Mouse (Mus musculus): ENCODE results near the gene Cacna1f. TPM values are rescaled to one million over a fixed set of nuclear protein-coding genes. Genes with fewer than 3 reads are reported as not detected.

The Cacna1f gene
- not detected for total RNA-seq (2021)

DNA sequence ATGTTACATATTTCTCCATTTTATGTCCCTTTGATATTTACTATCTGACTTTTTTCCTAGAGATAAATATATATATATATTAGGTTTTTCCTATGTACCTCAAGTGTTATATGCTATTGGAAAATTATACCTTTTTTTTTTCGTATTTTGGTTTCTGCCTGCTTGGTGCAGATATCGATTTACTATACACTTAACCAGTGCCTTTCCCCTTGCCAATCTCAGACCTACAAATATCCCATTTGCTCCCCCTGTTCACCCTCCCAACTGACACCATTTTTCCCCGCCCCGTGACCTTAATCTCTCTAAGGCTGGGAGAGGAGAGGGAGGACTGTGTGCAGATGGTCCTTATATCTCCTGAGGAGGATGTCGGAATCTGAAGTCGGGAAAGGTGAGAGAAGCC, at the start of gene Cacna1f:
TSS of gene Cacna1f (plus strand) at position 301 of the 400 bp plus-strand sequence.
- intact Hi-C loops (cut with DNase I) = loop anchor here (5.0 kb wide), 1 partner anchor 91 kb away; the partner anchor contains the start of gene Gpkow
- no peak for DNase-seq

DNA sequence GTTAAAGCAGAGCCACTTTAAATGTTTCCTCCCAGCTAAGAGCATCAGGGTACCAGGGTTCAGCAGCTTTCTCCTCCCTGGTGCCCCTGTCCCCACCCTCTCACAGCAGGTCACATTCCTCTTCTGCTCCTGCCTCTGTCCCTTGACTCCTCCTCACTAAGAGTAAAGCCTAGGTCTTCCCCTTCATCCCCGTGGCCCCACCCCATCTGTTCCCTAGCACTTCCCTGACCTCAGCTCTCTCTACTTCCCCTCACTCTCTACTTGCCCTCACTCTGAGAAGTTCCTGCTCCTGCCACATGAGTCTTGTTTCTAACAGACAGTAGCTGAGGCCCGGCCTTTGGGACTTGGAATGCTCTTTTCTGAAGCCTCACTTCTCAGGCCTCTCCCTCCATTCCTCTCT, 43.8 kb upstream of the Cacna1f start:
- intact Hi-C loops (cut with DNase I) = no loop called here
- DNase-seq = no peak

DNA sequence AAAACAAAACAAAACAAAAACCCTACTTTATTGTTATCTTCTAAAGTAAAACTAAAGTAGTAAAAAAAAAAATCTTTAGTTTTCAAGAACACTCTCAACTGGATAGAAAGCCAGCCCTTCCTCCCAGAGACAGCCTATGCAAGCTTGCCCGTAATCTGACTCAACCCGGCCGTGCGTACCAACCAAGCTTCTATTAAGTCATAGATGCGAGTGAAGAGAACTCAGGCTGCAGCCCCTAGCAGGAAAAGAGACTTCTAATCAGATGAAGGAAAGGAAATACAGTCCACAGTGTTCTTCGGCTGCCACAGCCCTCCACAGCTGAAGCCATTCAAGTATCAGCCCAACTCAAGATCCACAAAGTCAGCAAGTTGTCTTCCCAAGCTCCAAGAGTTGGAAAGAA, 40.5 kb upstream of the Cacna1f start:
- intact Hi-C loops (cut with DNase I) = no loop called here
- no peak for DNase-seq

DNA sequence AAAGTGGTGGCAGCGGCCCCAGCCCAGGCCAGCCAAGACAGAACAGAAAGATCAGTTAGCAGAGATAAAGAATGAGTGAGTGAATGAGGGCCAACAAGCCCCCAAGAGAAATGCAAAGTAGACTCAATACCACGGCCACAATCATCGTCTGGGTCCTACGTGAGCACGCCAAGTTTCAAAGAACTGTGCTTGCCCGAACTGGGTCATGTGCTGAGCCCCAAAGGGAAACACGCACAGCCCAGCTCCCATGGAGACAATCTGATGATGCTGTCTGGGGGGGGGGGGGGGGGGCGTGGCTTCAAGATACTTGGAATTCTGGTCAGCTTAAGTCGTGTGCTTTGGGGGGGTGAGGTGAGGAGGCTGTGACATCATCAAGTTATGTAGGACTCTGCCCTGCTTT, 39.4 kb upstream of the Cacna1f start:
- intact Hi-C loops (cut with DNase I) = no loop called here
- no peak for DNase-seq

DNA sequence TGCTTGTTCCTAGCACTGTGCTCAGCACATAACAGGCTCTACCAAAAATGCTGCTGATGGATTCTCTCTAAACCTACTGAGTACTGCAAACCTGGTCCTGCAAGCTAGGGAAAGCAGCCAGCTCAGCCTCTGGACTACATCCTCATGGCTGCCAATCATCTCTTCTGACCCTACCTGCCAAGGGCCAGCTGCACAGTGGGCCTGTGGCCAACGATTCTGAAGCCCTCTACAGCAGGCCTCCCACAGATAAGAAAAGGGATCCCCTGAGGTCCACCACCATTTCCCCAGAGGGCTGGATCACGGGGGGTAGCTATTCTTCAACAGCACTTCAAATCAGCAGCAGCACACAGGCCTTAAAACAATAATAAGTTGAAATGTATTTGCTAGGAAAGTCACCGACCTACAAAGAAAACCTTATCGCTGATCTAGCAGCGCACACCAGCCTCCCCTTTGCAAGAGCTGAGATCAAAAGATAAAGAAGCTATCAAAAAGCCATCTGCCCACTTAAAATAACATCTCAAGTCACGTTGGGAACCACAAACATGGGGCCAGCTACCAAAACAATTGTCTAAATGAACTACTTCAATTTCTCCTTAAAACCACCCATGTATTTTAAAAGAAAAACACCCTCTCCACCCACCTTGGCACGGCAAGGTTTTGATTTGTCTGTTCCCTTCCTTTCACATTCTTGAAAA, 36.3 kb upstream of the Cacna1f start:
- DNase-seq = no peak
- intact Hi-C loops (cut with DNase I) = loop anchor here (10.0 kb wide), 2 partner anchors 124 to 246 kb away; partner anchors contain the start of gene Gpkow

DNA sequence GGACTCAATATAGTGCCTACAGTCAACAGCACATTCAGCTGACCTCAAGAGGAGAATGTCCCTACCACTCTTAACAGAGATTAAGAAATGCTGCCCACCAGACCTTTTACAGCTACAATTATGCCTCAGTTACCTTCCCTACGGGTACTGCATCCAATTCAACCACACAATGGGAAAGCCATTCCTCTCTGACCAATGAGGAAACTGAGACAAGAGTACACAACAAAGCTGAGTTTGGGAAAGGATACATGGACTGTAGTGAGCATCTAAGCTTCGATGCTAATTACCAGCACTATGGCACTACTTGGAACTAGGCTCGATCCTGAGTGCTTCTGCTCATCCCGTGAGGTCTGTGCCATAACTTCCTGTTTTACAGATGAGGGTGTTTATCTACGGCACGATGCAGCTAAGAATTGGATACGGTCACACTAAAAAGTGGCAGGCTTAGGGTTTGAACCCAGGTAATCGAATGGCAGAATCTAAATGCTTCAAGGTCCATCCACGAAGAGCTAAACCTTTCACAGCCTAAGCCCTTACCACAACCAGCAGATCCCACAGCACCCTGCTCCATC, 35.2 kb upstream of the Cacna1f start:
- DNase-seq = no peak
- intact Hi-C loops (cut with DNase I) = loop anchor here (10.0 kb wide), 2 partner anchors 123 to 247 kb away; partner anchors contain the start of gene Gpkow

DNA sequence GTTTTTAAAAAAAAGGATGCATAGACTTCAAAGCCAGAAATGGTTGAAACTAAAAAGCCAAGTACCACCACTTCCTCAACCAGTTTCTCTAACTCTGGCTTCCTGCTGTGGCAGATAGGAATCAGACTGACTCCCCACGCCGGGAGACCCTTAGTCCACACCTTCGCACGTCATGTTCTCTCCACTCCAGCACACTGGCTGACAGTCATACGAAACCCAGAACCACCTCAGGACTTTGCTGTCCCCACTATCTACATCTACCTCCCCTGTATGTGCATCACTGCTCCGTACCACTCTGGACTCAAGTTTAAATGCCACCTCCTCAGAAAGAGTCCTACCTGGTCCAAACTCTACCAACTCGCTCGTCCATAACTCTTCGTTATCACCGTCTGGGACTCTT, 34.4 kb upstream of the Cacna1f start:
- DNase-seq = no peak
- intact Hi-C loops (cut with DNase I) = loop anchor here (10.0 kb wide), 2 partner anchors 122 to 248 kb away; partner anchors contain the start of gene Gpkow

DNA sequence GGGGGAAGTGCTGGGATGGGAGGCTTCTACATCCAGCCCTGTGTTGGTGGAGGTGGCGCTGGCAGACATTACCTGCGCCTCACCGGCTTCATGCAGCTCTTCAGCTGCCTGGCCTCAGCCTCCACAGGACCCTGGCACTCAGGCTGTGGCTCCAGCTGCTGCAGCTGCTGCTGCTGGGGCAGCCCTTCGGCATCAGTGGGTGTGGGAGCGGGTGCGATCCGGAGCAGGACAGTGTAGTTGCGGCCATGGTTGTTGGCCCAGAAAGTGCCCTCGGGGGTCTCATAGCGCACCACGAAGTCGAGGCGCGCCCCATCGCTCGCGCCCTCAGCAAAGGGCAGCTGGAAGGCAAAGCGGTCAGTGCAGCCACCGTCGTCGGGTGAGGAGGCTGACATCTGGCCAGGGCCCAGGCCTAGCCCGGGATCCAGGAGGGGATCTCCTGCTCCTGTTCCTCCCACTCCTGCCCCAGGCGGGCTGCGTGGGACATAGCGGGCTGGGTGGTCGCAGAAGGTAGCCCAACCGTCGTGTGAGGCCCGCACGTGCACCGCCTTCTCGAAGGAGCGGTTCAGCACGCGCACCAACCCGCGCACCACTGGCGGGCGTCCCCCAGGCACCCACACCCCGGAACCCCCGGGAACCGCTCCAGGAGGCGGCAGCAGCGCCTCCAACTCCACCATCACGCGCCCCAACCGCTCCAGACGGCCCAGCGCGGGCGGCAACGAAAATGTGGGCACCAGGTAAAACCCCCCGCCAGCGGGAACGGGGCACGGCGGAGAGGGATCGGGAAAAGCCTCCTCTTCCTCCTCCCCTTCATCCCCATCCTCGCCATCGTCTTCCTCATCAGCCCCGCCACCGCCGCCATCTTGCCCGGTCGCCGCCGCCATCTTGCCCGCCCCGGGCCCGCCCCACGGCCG, 33.5 kb upstream of the Cacna1f start, which contains the start of gene Foxp3:
TSS of gene Foxp3 (plus strand) at position 469 of the 911 bp plus-strand sequence.
- intact Hi-C loops (cut with DNase I) = loop anchor here (10.0 kb wide), 2 partner anchors 121 to 249 kb away; partner anchors contain the start of gene Gpkow
- DNase-seq = peak; percentile 10 to 50

DNA sequence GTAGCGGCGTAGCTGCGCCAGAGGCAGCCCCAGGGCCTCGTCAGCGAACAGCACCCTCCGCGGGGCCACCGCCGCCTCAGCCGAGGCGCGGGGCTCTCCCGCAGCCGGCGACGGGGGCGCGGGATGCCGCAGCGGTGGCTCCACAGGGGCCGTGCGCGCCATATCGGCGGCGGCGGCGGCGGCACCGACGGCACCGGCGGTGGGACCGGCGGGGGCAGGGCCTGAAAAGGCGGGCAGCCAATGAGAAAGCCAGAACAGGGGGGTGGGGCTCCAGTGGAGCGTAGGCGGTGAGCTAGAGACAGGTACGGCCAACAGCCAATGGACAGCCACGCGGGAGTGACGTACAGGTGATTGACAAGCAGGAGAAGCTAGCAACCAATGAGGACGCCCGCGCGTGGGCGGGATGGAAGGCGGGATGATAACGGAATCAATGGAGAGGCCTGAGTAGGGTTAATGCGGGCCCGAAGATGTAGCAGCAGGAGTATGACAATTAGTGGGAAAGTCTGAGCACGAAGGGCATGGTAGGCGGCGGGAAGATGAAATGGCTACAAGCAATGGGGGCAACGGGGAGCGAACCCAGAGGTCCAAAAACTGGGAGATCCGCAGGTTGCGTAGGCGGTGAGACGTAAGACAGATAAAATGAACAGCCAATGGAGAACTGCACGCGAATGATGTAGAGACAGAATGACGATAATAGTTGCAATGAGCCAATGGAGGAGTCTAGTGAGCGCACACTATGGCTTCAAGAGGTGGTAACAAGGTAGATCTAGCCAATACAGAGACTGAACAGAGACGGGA, 32.6 kb upstream of the Cacna1f start, which contains the start of gene Ppp1r3f:
TSS of gene Ppp1r3f (minus strand) at position 197 of the 798 bp plus-strand sequence.
- intact Hi-C loops (cut with DNase I) = loop anchor here (10.0 kb wide), 2 partner anchors 121 to 249 kb away; partner anchors contain the start of gene Gpkow
- peak; percentile 84 to 86 for DNase-seq

DNA sequence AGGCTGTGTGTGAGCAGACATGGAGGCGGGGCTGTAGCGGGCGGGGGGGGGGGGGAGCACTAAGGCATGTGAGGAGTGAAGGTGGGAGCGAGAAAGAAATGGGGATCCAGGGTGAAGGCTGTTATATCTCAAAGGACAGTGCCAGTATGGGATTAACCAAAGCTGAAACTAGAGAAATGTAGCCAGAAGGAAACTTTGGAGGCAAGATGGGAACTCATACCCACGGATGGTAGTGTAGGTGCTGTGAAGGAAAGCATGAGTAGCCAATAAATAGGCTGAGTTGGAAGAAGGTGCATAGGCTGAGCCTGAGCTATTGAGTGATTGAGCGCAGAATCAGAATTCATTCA, 32.0 kb upstream of the Cacna1f start:
- no peak for DNase-seq
- intact Hi-C loops (cut with DNase I) = loop anchor here (10.0 kb wide), 2 partner anchors 120 to 250 kb away; partner anchors contain the start of gene Gpkow

DNA sequence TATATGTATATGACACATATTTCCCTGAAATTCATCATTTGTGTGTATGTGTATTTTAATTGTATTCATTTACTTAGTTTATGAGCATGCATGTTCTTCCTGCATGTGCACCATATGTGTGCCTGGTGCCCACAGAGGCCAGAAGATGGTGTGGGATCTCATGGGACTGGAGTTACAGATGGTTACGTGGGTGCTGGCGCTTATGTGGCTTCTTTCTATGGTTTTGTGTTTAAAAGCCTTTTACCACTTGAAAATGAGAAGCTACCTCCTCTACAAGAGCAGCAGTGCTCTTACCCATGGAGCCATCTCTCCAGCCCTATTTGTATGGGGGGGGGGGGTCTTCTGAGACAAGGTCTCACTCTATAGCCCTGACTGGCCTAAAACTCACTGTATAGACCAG, 25.7 kb upstream of the Cacna1f start:
- intact Hi-C loops (cut with DNase I) = no loop called here
- no peak for DNase-seq

DNA sequence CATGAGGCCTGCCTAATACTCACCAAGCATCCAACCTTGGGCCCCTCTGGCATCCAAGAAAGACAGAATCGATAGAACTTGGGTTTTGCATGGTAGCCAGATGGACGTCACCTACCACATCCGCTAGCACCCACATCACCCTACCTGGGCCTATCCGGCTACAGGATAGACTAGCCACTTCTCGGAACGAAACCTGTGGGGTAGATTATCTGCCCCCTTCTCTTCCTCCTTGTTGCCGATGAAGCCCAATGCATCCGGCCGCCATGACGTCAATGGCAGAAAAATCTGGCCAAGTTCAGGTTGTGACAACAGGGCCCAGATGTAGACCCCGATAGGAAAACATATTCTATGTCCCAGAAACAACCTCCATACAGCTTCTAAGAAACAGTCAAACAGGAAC, 23.0 kb upstream of the Cacna1f start:
- no peak for DNase-seq
- intact Hi-C loops (cut with DNase I) = no loop called here

DNA sequence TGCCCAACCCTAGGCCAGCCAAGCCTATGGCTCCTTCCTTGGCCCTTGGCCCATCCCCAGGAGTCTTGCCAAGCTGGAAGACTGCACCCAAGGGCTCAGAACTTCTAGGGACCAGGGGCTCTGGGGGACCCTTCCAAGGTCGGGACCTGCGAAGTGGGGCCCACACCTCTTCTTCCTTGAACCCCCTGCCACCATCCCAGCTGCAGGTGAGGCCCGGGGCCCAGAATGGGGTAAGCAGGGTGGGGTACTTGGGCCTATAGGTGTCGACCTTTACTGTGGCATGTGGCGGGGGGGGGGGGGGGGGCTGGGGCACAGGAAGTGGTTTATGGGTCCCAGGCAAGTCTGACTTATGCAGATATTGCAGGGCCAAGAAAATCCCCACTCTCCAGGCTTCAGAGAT, 20.5 kb upstream of the Cacna1f start:
- intact Hi-C loops (cut with DNase I) = no loop called here
- DNase-seq = no peak

DNA sequence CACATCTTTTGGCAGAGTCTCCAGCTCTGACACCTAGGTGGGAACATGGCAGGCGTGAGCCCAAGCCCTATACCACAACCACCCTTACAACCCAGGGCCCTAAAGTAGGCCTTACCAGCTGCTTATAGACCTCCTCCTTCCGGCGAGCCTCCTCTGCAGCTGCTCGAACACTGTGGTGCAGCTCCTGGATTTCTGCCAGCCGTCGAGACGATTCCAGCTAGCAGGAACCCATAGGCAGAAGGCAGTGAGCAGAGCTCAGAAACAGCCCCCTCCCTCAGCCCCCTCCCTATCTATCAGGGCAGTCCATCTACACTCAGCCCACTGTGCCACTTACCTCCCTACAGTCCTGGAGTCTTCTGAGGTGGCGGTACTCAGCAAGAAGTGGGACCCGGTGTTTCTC, 11.5 kb upstream of the Cacna1f start:
- DNase-seq = no peak
- intact Hi-C loops (cut with DNase I) = no loop called here

DNA sequence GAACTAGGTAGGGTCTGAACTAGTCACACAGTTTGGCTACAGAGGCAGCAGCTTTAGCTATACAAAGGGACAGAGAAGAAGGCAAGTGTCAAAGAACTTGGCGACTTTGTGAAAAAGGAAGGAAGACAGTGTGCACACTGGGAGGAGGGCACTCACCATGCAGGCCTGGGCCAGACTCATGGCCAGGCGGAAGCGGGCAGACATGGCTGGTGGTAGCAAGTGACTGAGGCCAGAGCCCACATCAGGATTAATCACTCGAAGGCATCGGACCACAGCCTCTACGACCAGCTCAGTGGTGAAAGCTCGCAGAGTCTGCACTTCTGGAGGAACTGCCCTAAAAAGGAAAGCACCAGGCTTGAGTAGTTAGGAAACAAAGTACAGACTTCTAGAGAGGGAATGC, 2.9 kb upstream of the Cacna1f start:
- intact Hi-C loops (cut with DNase I) = no loop called here
- no peak for DNase-seq

DNA sequence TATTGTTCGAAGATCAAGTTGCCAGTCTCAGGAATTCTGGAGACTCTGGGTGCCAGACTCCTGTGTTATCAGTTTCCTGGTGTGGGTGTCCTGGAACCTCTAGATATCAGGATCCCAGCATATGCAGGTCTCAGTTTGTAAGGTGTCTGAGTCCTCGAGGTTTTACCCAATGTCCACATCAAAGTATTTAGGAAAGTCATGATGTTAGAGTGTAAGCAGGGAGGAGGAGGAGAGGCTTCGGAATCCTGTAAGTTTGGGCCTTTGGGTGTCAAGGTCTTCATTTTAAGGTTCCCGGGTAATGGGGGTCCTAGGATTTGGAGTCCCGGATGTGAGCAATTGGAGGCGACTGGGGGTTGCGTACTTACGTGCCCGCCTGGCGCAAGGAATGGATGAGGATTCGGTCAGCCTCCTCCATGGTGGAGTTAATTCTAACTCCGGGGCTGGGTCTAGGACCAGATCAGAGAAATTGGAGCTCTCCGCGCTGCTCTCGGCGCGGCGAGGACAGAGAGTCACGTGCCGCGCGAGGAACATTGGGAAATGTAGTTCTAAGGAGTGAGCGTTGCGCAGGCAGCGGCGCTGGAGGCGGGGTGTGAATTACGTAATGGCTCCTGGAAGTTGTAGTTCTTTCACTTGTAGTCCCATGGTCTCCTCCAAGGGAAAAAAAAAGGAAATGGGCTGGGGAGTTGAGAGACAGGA, 1.9 kb upstream of the Cacna1f start, which contains the start of gene Ccdc22:
TSS of gene Ccdc22 (minus strand) at position 639 of the 696 bp plus-strand sequence.
- intact Hi-C loops (cut with DNase I) = loop anchor here (5.0 kb wide), 1 partner anchor 92 kb away; the partner anchor contains the start of gene Gpkow
- DNase-seq = peak; percentile 76 to 79

DNA sequence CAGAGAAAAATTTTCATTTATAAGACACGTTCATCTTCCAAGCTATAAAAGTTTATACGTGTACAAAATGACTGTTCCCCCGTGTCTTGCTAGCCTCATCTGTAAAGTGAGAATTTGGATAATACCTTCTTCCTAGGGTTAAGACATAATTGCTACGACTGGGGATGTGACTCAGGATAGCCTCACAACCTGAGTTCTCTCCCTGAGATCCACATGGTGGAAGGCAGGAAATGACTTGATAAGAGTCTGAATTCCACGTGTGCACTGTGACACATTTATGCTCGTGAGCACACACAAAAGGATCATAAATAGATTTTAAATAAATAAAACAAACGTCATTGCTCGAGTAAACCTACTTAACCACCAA, 1.3 kb upstream of the Cacna1f start:
- DNase-seq = no peak
- intact Hi-C loops (cut with DNase I) = loop anchor here (5.0 kb wide), 1 partner anchor 92 kb away; the partner anchor contains the start of gene Gpkow

DNA sequence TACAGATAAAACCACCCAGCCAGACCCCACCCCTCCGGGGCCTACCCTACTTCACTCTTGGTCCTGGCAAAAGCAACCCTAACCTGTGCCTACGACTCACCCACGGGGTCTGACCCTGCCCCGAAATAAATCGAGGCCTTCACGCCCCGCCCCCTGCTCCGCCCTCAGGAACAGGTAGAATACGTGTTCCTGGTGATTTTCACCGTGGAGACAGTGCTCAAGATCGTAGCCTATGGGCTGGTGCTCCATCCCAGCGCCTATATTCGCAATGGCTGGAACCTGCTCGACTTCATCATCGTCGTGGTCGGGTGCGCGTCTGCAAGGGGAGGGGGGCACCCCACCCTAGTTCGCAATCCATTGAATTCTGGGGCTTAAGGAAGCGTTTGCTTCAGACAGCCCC, 3.2 kb downstream of the Cacna1f start:
- DNase-seq = no peak
- intact Hi-C loops (cut with DNase I) = no loop called here

DNA sequence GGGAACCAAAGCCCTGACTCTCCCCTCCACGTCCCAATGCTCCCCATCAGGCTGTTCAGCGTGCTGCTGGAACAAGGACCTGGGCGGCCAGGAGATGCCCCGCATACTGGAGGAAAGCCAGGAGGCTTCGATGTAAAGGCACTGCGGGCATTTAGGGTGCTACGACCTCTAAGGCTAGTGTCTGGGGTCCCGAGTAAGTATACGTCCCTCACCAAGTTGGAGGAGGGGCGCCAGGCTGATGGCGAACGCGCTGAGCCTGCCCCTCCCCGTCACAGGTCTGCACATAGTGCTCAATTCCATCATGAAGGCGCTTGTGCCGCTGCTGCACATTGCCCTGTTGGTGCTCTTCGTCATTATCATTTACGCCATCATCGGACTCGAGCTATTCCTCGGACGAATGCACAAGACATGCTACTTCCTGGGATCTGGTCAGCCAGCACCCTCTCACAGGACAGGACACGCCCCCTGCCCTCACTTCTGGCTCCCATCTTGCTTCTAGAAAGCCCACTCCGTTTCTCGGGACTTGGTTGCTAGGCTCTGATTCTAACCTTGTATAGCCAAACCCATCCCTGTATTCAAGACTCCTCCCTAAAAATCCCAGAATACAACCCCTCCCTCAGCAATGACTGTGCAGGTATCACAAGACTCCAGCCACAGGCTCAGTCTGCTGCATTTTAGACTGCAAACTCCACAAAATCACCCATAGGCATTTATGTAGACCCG, 3.8 kb downstream of the Cacna1f start:
- intact Hi-C loops (cut with DNase I) = no loop called here
- DNase-seq = no peak
